Mouse (Mus musculus) megakaryocyte, embryonic 14.5 days (primary cell): Measurements from ENCODE around the gene Sdsl. TPM values are rescaled to one million over a fixed set of nuclear protein-coding genes. Genes with fewer than 3 reads are reported as not detected.

Experiments used
- H3K27me3 ChIP-seq: replicated peaks from 2 replicates; pipeline ENCODE3; 2012; ENCODE audit warnings: inconsistent platforms
- H3K36me3 ChIP-seq: replicated peaks from 2 replicates; pipeline ENCODE3; 2012; ENCODE audit warnings: low read length, inconsistent platforms, mixed read lengths
- H3K4me1 ChIP-seq: 2 replicates; pipeline ENCODE4 v1.6.1; 2012; ENCODE audit warnings: inconsistent platforms
- H3K4me3 ChIP-seq: replicated peaks from 2 replicates; pipeline ENCODE3; 2012; ENCODE audit warnings: moderate library complexity, mild to moderate bottlenecking, inconsistent platforms
- H3K9me3 ChIP-seq: 2 replicates; pipeline ENCODE4 v1.6.1; 2012; ENCODE audit warnings: inconsistent platforms
- FLI1 ChIP-seq: IDR thresholded peaks from 2 replicates; pipeline ENCODE4 v1.6.1; 2012; ENCODE audit warnings: low read length, inconsistent platforms, mixed read lengths
- GATA1 ChIP-seq: IDR thresholded peaks from 3 replicates; pipeline ENCODE4 v1.6.1; 2012; ENCODE audit warnings: mixed read lengths, low read length, inconsistent platforms, borderline replicate concordance
- polyA plus RNA-seq: library from polyadenylated mRNA; stranded (reverse); fragments of >175 nt; gene quantifications from 2 replicates; pipeline ENCODE4 v1.2.3, GENCODE M21; 2012; ENCODE audit warnings: low replicate concordance; ENCODE audit not compliant: insufficient read depth

Sdsl gene
- polyA plus RNA-seq, 1 experiment: 1.3 TPM

DNA sequence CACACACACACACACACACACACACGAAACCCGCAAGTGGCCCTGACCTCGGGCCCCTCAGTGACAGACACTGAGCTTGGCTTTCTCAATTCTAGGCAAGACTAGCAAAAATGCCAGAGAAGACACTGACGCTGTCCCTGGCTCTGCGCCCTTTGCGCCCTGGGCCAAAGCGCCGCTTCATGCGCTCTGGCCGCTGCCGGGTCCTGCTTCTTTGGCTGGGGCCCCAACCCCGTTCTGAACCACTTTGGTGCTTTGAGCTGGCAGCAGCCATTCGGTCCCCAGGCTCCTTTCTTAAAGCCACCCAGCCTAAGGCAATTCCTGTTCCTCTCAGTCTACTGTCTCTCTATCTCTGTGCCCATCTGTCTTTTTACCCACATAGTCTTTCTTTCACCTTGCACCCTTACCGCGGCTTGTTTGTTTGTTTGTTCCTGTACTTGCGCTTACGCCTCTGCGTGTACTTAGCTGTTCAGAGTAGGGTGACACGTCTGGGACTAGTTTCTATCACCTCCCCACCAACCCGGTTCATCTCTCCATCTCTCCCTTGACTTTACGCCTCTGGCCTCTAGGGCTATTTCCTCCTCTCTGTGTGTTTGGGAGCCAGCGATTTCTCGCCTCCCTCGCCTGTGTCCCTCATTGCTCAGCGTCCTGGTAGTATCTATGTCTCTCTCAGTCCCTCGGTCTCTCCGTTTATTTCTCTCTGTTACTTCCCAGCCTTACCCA, 33.5 kb downstream of the Sdsl start:
- Histone ChIP-seq H3K4me3 (no peak overlapping the region), H3K4me1 (peaks cover 37% of the 10 kb centered on the region), H3K36me3 (no peaks in the 10 kb centered on the region), H3K9me3 (no peaks in the 10 kb centered on the region), H3K27me3 (peaks cover 90% of the 10 kb centered on the region)
- TF ChIP-seq GATA1 (no peak), FLI1 (no peak)

DNA sequence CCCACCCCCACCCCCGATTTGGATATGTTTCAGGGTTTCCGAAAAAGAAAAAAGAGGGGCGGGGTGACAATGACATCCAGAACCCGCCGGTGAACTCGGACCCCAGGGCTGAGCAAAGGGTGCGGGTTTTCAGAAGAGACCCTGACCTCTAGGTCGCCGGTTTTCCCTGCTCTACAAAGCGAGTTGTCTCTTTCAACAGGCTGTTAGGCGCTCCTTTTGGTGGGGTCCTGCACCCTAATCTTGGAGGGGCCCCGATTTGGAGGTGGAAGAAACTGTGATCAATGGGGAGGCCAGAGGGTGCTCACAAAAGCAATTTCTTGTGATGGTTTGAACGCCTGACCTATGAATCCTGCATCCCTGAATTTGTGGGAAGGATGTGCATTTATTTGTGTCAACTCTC, 34.1 kb downstream of the Sdsl start:
- H3K4me3 ChIP-seq: no peak overlapping the region
- H3K27me3 ChIP-seq: peaks cover 90% of the 10 kb centered on the region
- TF ChIP-seq GATA1 (no peak), FLI1 (no peak)
- H3K9me3 ChIP-seq: no peaks in the 10 kb centered on the region
- H3K36me3 ChIP-seq: no peaks in the 10 kb centered on the region
- peaks cover 37% of the 10 kb centered on the region for H3K4me1 ChIP-seq

DNA sequence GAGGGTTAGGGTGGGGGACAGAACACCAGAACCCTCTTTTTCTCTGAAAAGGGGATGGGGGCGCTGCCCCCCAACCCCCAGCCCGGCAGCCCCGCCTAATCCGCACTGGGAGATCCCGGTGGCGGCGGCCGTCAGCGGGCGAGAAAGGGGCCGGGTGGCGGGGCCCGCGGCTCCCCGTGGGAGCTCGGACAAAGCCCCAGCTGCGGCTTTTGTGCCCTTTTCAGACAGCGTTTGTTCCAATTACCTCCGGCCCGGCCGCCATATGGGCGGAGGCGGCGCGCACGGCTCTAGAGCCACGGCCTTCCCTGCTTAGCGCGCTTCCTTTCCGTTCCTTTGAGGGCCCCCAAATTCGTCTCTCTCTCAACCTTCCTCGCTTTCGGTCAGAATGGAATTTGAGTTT, 34.6 kb downstream of the Sdsl start:
- no peak overlapping the region for H3K4me3 ChIP-seq
- peaks cover 90% of the 10 kb centered on the region for H3K27me3 ChIP-seq
- peaks cover 37% of the 10 kb centered on the region for H3K4me1 ChIP-seq
- TF ChIP-seq FLI1 (no peak), GATA1 (no peak)
- H3K36me3 ChIP-seq: no peaks in the 10 kb centered on the region
- no peaks in the 10 kb centered on the region for H3K9me3 ChIP-seq

DNA sequence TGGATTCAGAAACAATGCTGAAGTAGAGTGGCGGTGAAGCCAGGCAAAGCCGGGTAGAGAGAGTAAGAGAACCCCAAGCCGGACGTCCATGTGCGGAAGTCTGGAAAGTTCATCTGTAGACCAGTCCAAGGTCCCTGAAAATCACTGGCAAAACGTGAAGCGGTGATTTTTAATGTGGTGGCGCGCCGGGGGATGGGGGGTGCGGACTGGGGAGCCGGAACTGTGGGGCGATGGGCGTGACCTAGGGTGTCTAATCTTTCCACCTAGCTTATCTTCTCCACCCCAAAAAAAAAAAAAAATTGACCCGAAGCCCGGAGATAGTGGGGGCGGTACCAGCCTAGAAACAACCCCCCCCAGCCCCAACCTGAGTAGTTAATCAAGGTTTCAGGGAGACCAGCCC, 35.1 kb downstream of the Sdsl start:
- H3K36me3 ChIP-seq: no peaks in the 10 kb centered on the region
- no peak overlapping the region for H3K4me3 ChIP-seq
- H3K27me3 ChIP-seq: peaks cover 90% of the 10 kb centered on the region
- no peak for TF ChIP-seq FLI1
- peaks cover 37% of the 10 kb centered on the region for H3K4me1 ChIP-seq
- H3K9me3 ChIP-seq: no peaks in the 10 kb centered on the region

DNA sequence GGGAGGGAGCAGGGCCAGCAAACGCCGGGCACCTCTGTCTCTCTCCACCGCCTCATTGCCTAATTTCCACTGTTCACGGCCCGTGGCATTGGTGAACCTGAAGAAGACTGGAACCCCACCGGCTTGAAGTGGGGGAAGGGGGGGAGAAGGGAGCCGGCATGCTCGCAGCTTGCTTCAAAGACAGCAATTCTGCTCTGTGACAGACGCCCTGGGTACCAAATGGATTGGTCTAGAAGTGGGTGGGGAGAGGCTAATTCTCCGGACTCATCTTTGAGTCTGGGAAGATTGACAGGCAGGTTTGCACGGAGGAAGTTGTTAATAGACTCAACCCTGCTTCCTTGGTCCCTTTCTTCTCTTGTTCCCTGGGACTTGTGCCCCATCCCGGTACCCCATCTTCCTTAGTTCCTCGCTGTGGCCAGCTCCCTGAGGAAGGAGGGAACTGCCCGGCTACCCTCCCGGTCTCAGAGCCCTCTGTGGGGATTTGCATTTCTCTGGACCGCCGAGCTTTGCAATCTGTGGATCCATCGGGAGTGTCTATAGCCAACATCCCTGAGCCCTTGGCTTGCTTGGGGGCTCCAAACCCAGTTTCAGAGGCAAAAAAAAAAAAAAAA, 35.6 kb downstream of the Sdsl start:
- Histone ChIP-seq H3K4me1 (peaks cover 37% of the 10 kb centered on the region), H3K4me3 (no peak overlapping the region), H3K9me3 (no peaks in the 10 kb centered on the region), H3K27me3 (peaks cover 91% of the 10 kb centered on the region), H3K36me3 (no peaks in the 10 kb centered on the region)
- no peak for TF ChIP-seq GATA1
- TF ChIP-seq FLI1: no peak

DNA sequence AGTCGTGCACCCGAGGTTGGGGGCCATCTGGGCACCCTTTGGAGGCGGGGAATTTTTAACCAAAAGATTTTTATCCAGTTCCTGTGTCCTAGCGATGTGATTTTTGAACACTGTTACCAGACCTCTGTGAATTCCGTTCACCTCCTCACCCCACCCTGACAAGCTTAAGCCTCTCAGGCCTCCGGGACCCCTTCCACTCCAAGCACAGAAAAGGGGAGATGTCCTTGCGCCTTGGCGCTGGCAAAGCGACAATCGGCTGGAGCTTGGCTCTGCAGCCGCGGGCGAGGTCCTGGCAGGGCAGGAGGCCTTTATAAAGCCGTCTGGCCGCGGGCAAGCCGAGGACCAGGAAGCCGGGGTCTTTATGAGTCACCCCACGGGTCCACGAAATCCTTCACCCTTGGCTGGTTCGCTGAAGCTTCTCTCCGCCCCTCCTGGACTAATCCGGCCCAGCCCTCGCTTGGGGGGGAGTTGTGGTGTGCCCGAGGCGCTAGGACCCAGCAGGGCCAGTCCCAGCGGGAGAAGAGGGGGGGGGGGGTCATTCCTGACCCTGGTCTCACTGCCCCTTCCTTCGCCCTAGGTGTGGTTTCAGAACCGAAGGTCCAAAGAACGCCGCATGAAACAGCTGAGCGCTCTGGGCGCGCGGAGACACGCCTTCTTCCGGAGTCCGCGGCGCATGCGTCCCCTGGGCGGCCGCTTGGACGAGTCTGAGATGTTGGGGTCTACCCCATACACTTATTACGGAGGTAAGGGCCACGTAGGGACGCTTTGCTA, 36.7 kb downstream of the Sdsl start:
- Histone ChIP-seq H3K4me1 (peaks cover 40% of the 10 kb centered on the region), H3K4me3 (peak overlapping the region; percentile 33), H3K9me3 (no peaks in the 10 kb centered on the region), H3K27me3 (peaks cover 98% of the 10 kb centered on the region), H3K36me3 (no peaks in the 10 kb centered on the region)
- TF ChIP-seq FLI1 (no peak), GATA1 (no peak)

DNA sequence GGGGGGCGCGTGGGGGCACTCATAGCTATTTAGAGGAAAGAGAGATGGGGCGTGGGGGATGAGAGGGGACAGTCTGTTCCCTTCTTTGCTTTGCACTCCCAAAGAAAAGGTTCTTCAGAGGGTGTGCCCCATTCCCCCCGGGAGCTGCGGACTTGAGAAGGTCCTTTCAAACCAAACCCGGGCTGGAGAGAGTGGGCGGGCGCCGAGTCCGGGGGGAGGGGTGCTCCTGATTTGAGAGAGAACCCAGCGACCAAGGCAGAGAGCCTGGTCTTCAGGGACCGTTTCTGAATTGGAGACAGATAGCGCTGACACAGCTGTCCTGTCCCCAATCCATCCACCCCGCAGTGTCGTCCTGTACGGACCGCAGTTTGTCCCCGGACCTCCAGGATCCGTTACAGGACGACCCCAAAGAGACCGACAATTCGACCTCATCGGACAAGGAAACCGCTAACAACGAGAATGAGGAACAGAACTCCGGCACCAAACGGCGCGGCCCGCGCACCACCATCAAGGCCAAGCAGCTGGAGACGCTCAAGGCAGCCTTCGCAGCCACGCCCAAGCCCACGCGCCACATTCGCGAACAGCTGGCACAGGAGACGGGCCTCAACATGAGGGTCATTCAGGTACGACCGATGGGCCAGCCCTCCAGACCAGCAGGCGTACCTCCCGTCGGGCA, 37.5 kb downstream of the Sdsl start:
- H3K27me3 ChIP-seq: peaks cover 97% of the 10 kb centered on the region

DNA sequence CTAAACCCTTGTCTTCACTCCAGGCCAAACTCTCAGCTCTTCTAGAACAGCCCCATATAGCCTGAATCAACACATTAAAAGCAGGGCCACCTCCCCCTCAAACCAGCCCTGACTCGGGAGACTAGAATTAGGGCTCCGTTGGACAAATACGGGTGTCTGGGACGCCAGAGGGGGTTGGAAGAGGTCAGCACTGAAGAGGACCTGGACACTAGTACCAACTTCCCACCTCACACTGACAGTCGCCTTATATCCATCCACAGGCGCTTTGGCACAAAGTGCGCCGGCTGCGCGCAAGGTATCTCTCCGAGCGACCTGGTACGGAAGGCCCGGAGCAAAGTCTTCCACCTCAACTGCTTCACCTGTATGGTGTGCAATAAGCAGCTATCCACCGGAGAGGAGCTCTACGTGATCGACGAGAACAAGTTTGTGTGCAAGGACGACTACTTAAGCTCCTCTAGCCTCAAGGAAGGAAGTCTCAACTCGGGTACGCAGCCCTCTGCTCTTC, 38.3 kb downstream of the Sdsl start:
- Histone ChIP-seq H3K4me1 (peaks cover 23% of the 10 kb centered on the region), H3K9me3 (no peaks in the 10 kb centered on the region), H3K27me3 (peaks cover 97% of the 10 kb centered on the region), H3K36me3 (no peaks in the 10 kb centered on the region), H3K4me3 (no peak overlapping the region)
- TF ChIP-seq FLI1: no peak
- TF ChIP-seq GATA1: no peak

More for the DNA sequence above, 37.5 kb downstream of the Sdsl start:
- Histone ChIP-seq H3K36me3 (no peaks in the 10 kb centered on the region), H3K4me1 (peaks cover 32% of the 10 kb centered on the region), H3K4me3 (peak overlapping the region; percentile 40), H3K9me3 (no peaks in the 10 kb centered on the region)
- TF ChIP-seq GATA1: no peak
- TF ChIP-seq FLI1: no peak

DNA sequence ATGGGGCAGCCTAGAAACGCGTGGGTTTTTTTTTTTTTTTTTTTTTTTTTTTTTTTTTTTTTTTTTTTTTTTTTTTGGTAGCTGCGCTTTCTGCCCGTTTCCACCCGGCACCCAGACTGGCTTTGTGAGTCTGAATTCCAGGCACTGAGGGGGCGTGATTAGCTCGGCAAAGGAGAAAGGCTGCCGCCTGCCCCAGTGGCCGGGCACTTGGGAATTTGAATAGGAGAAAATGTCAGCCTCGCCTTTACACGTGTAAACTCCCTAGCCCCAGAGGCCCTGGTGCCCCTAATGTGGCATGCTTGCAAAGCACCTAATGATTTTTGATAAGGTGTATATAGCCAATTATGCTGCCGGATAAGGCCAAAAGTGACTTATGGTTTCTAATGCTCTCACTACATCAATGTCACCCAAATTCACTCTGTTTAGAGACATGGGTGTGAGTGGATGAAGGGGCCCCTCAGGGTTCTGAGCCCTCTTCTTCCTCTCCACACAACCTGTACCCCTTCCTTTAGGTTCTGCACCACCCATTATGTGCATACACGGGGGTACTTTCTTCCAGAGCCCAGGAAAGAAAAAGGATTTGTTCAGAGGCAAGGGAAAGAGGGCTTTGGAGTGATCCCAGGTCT, 39.4 kb downstream of the Sdsl start:
- Histone ChIP-seq H3K9me3 (no peaks in the 10 kb centered on the region), H3K36me3 (no peaks in the 10 kb centered on the region), H3K4me3 (no peak overlapping the region), H3K27me3 (peaks cover 97% of the 10 kb centered on the region), H3K4me1 (peaks cover 23% of the 10 kb centered on the region)
- TF ChIP-seq FLI1 (no peak), GATA1 (no peak)
